Mouse (Mus musculus) kidney, postnatal 4 days (tissue): ENCODE measurements at regions not wholly inside any gene's neighbourhood (a gene's known extent, or its start where the extent isn't known, plus 50 kb on each side); places are given as distances from the start of the nearest gene placed in this dataset.
A peak's percentile ranks its signal among the peaks of the same experiment; 100 is the strongest.

Experiments
- DNase-seq, 2 experiments: peaks; one replicate each; pipeline ENCODE4 v3.0.0; 2021; ENCODE audit warnings: mixed read lengths in 2 of 2

DNA sequence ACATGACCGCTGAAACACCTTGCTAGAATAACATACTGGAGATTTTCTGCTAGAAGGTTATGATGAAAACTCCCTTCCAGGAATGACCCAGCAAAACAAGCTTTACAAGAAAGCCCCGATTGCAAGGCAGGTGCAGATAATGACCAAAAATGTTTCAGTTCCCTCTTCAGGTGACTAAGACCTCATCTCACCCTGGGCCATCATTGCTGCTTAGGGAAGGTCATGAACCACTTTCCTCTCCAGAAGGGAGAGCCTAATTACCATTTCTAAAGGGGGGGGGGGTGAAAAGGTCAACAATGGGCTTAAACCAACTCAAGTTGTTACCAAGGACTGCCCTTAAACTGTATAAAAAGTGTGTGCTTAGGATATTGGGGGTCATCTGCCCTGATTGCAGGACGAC lies 59.8 kb upstream of the Speer4c start:
- no peak for DNase-seq

DNA sequence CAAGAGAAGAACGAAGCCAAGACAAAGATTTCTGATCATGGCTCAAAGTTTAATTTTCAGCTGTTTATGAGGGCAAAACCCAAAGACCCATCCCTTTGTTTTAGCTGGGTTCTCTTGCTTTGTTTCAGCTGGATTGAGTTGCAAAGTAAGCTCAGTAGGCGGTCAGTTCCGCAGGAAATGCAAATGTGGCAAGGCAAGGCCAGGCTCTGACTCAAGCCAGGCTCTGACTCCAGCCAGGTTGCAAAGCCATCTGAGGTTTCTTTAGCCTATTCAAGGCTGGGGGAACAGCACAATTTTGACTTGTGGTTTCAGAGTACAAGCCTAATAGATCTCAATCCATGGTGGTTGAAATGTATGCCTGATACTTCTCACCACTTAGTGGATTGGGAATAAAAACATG lies 60.5 kb upstream of the Speer4c start:
- no peak for DNase-seq

DNA sequence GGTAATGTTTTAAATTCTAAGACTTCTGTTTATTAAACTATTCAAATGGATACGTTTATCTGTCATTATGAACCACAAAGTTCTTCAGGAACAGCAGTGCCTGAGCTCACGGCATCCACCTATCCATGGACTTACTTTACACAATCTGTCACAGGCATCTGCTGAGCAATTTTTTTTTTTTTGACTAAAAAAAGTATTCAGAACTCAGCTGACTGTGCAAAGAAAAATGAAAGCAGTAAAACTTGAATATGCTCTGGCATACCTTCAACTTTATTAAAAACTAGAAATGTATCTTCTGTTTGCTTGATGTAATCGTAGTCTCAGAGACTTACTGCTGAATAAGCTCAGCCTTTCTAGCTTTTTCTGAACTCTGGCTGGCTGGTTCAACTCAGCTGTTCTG lies 62.0 kb upstream of the Speer4c start:
- DNase-seq, result no peak

DNA sequence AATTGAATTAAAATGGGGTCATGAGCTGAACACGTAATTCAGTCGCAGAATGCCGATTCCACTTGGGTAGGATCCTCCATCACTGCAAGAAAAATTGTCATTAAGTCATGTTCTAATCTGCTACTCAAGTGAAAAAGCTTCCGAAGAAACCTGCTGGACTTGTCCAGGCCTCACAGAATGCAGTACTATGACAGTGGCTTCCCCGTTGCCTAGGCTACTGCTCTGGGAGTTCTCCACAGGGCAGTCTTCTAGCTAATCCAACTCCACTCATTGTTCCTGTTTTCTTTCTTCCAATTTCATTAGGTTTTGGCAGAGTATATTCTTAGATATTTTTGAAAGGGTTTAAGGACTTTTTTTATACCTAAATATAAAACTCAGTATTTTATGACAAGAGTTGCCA lies 89.5 kb upstream of the Speer4c start:
- DNase-seq, result no peak

DNA sequence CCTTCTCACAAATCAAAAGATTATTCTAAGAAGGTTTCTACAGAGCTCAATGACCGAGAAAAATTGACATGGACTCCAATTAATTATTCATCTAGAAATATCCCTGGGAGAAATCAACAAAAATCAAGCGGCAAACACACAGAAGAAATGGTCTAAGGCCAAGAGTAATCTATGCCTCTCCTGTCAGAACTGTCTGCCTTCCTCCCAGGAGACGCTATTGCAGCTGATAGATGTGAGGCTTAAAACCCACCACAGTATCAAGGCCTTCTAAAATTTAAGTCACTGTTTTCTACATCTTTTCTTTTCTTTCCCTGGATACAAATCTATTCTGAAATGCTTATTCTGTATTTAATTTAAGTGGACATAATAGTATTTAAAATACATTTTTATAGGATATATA lies 102.8 kb upstream of the Speer4c start:
- DNase-seq, result no peak

DNA sequence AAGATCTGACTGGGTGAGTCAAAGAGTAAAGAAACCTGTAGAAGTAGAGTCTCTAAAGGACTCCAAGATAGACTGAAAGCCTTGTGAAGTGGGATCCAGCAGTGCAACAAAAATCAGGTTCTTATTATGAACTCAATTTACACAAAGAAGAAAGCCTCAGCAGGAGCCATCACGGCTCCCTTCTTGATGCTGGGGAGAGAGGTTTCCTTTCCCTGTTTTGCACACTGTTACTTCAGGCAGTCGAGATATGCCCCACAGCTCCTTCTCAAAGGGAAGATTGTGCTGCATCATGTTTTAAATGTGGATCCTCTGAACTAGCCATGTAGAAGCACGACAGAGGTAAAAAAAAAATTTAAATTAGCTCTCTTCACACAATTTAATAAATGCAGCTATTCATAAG lies 103.3 kb upstream of the Speer4c start:
- DNase-seq, result no peak

DNA sequence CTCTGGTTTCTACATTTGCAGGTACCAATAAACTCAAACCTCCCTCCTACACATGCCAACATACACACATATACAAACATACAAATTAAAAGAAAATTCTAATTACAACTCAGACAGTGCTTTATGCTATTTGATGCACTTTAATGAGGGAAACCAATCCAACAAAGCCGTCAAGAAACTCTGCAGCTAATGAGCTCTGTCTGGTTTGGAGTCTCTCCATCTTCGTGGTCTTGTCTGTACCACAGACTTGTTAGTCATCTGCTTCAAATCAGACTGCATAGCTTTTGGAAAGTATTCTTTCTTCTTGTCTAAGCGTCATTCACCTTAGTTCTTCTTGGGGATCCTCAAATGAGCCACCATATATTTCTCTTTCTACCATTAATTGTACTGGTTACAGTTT lies 108.9 kb upstream of the Speer4c start:
- DNase-seq, result no peak

DNA sequence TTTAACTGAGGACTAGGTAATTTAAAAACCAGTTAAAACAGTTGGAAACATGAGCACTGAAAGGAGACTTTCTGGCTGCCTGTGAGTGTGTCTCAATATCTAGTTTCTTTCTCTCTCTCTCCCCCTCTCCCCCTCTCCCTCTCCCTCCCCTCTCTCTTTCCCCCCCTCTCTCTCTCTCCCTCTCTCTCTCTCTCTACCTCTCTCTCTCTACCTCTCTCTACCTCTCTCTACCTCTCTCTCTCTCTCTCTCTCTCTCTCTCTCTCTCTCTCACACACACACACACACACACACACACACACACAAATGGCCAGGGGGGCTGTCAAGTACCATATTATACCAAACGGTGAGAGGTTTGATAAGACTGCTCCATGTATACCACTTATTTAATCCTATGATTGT lies 103.0 kb upstream of the Cacna2d1 start:
- DNase-seq, result no peak

DNA sequence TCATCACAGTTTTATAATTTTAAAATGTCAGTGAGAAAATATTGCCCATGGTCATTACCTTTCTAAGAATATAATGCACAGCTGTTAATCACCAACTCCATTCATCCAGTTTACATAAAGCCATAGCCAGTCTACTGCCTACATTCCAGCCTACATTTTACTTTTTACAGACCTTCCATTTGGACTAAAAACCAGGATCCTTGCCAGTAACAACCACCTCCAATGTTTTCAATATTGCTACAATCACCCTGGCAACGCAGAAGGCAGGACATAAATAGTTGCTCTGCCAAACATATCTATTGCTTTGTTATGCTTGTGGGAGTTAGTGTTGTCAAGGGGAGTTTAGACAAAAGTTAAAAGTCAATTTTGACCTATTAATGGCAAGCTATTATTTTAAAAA lies 102.2 kb upstream of the Cacna2d1 start:
- no peak for DNase-seq

DNA sequence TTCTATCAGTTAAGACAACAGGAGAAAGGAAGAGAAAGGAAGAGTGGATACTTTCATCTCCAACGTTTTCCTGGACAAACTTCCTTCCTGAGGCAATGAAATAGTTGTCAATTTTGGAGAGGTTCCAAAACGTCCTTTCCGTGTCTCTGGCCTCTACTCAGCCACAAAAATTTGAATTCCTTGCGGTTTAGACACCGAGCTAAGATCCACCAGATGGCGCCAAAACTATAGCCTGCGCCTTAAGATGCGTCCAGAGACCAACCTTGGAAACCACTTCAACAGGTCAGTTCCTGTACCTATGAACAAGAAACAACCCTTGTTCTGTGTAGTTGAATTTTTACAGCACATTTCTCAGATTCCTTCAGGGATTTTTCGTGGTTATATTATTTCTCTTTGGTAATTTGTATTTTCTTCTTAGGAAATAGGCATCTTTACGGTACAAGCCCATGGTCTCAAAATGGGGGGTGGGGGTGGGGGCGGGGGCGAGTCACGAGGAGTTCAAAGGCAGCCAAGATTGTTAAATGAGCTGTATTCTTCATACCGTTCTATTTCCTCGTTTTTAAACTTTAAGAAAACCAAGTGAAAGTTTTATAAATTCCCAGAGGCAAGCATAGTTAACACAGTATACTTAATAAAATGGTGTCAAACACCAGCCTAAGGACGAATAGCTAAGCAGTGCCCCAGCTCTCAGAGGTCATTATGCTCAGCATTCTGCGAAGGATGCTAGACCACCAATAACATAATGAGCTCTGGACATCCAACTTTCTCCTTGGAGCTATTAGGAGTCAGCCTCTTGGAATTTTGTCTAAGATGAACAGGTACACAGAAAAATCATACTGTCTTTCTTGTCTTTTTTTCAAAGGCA lies 96.2 kb upstream of the Cacna2d1 start:
- peak; percentile 79 to 82 for DNase-seq

DNA sequence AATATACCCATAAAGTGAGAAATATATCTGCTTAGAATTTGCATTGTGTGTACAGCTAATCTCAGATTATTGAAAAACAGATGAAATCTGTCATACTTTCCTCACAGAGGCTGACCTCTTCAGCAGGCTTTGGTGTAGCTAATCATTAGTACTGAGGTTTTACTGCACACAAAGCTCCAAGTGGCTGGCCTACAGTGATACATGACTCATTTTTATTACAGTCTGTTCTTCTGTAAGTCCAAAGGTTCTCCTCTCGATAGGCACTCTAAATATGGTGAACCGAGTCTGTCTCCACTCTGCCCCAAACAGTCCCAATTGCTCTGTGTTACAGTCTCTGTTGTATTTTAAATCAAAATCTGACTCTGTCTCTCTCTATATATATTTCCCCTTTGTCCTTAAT lies 87.7 kb upstream of the Cacna2d1 start:
- DNase-seq, result no peak

DNA sequence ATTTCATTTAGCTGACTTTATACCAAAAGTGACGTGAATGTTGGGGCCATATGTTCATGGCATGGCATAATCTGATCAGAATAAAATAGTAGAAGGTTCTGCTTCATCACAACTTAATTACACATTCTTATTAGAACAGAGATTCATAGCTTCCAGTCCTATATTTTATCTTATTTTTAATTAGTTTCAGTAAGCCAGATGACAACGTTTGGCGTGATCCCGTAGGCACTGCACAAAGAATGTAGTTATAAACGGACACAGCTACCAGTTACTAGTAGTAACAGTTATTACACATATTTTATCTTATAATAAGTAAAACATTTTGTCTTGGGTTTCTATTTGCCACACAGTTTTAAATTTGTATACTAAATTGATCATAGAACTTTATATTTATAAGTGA lies 85.0 kb upstream of the Cacna2d1 start:
- no peak for DNase-seq

DNA sequence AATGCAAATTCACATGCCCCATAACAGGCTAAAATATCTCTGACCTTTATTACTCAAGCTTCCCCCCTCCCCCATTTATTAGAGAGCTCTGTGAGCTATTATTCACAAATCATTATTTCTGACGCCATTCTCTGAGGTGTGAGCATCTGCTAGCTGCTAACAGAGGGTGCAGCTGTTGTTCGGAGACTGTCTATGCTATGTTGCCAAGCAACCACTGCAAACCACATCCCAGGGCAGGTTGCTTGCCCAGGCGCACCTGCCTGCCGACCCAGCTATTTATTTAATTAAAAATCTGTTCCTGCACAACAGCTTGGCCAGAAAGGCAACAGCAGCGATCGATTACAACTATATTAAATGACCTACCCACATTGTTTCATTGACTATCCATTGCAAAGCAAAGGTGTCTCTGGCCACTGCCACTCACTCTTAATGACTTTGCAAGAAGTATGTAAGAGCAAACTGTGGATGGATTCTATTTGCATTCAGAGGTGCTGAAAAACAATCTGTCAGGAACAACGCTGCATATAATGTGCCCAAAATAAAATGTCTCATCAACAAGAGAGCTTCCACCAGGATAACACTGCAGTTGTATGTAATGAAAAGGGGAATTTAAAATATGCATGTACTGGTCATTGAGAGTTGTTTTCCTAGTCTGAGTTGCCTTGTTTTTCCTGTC lies 84.2 kb upstream of the Cacna2d1 start:
- no peak for DNase-seq

DNA sequence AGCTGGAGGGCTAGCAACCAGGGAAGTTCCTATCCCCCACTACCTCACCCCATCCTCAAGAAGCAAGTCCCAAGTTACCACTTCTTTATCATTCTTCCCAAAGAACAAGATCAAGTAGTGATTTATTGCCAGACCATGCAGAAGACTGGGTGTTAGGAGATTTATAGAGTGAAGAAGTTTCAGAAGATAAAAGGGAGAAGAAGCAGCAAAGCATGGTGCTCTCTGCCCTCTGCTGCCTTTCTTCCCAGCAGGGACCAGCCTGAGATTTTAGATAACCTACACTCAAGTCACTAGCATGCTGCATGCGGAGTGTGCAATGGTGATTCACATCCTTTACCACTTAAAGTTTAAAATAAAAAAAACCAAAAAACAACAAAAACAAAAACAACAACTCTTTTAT lies 79.7 kb upstream of the Cacna2d1 start:
- no peak for DNase-seq

DNA sequence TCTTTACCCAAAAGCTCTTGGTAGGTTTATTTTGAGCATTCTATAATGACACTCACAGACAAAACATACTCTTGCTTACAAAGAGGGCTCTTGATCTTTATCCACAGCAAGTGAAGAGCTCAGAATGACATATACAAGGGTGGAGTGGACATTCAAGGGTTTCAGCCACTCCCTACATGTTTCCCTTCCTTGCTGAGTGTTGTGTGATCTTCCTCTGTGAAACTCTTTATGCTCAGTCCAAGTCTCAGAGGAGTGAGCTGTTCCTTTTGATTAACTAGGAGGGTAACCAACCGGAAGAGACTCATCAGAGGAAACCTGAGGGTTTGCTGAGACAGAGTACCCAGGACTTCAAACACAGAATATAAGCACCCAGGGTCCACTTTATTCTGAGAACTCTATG lies 77.5 kb upstream of the Cacna2d1 start:
- no peak for DNase-seq

DNA sequence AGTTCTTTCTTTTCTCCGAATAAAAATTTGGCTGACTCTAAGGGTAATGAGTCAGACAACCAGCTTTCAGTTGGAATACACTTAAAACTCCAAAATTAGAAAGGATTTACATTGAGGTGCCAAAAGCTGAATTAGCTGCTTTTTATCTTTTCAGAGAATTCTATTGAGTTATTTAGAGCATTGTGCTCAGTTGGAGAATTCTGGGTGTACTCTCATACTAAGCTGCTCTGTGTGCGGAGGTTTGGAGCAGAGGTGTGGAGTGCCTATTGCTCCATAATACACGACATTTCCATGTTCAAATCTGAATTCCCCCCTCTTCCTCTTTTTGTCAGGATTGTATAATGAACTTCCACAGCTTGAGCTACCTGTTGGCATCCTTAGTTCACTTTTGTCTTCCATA lies 60.4 kb upstream of the Cacna2d1 start:
- no peak for DNase-seq

DNA sequence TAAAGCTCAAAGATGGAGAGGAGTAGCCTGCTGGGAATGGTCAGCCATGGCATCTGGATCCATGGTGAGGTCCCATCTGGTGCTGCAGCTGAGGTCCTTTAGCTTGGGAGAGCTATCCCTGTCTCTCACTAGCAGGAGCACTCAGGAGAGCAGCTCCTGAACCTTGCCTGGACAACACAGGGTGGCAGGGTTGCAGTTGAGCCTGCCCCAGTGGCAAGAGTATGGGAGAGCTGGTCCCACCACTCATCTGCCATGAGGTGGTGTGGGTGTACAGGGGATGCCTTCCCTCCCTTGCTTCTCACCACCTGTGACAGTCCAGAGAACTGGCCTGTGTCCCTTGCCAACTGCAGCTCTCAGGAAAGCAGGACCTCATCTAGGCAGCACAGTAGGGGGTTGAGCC lies 51.5 kb upstream of the Cacna2d1 start:
- DNase-seq, result no peak
